Mouse (Mus musculus) megakaryocyte, embryonic 14.5 days (primary cell): Measurements from ENCODE around the gene Acer3. TPM values are rescaled to one million over a fixed set of nuclear protein-coding genes. Genes with fewer than 3 reads are reported as not detected.
"Not testable (repeated sequence)": the region's sequence is repeated elsewhere in the genome, so short reads cannot be mapped to it uniquely, and the experiment has no call there.

Experiments used
- H3K27me3 ChIP-seq: replicated peaks from 2 replicates; pipeline ENCODE3; 2012; ENCODE audit warnings: inconsistent platforms
- H3K36me3 ChIP-seq: replicated peaks from 2 replicates; pipeline ENCODE3; 2012; ENCODE audit warnings: low read length, inconsistent platforms, mixed read lengths
- H3K4me1 ChIP-seq: 2 replicates; pipeline ENCODE4 v1.6.1; 2012; ENCODE audit warnings: inconsistent platforms
- H3K4me3 ChIP-seq: replicated peaks from 2 replicates; pipeline ENCODE3; 2012; ENCODE audit warnings: moderate library complexity, mild to moderate bottlenecking, inconsistent platforms
- H3K9me3 ChIP-seq: 2 replicates; pipeline ENCODE4 v1.6.1; 2012; ENCODE audit warnings: inconsistent platforms
- FLI1 ChIP-seq: IDR thresholded peaks from 2 replicates; pipeline ENCODE4 v1.6.1; 2012; ENCODE audit warnings: low read length, inconsistent platforms, mixed read lengths
- GATA1 ChIP-seq: IDR thresholded peaks from 3 replicates; pipeline ENCODE4 v1.6.1; 2012; ENCODE audit warnings: mixed read lengths, low read length, inconsistent platforms, borderline replicate concordance
- polyA plus RNA-seq: library from polyadenylated mRNA; stranded (reverse); fragments of >175 nt; gene quantifications from 2 replicates; pipeline ENCODE4 v1.2.3, GENCODE M21; 2012; ENCODE audit warnings: low replicate concordance; ENCODE audit not compliant: insufficient read depth

The Acer3 gene
- polyA plus RNA-seq, 1 experiment: 1.2 TPM

- H3K9me3 ChIP-seq: no peaks in the 10 kb centered on the region
- H3K4me3 ChIP-seq: peak overlapping the region; percentile 97
- TF ChIP-seq GATA1: no peak
- no peak for TF ChIP-seq FLI1
Measured at GRCm38 (mm10) chr7:98307921-98308606, 12.9 kb downstream of the Acer3 start.

GRCm38 (mm10) chr7:98307411-98307810 is 13.6 kb downstream of the Acer3 start:
- Histone ChIP-seq H3K36me3 (no peaks in the 10 kb centered on the region), H3K4me3 (peak overlapping the region; percentile 12), H3K9me3 (no peaks in the 10 kb centered on the region), H3K27me3 (peaks cover under 1% of the 10 kb centered on the region), H3K4me1 (peaks cover 21% of the 10 kb centered on the region)
- TF ChIP-seq GATA1 (no peak), FLI1 (no peak)

More at GRCm38 (mm10) chr7:98307921-98308606, 12.9 kb downstream of the Acer3 start:
- H3K27me3 ChIP-seq: peaks cover 7% of the 10 kb centered on the region
- no peaks in the 10 kb centered on the region for H3K36me3 ChIP-seq
- H3K4me1 ChIP-seq: peaks cover 26% of the 10 kb centered on the region

- Histone ChIP-seq H3K4me1 (peaks cover 3% of the 10 kb centered on the region; the same call in 1 of the 2 replicates), H3K36me3 (no peaks in the 10 kb centered on the region), H3K4me3 (no peak overlapping the region), H3K9me3 (no peaks in the 10 kb centered on the region), H3K27me3 (no peaks in the 10 kb centered on the region)
- TF ChIP-seq GATA1: no peak
- TF ChIP-seq FLI1: no peak
Measured at GRCm38 (mm10) chr7:98292901-98293300, 28.1 kb downstream of the Acer3 start.

- Histone ChIP-seq H3K4me1 (peaks cover 3% of the 10 kb centered on the region; the same call in 1 of the 2 replicates), H3K36me3 (no peaks in the 10 kb centered on the region), H3K27me3 (no peaks in the 10 kb centered on the region), H3K4me3 (no peak overlapping the region), H3K9me3 (no peaks in the 10 kb centered on the region)
- no peak for TF ChIP-seq GATA1
- TF ChIP-seq FLI1: no peak
Measured at GRCm38 (mm10) chr7:98289585-98289984, 31.4 kb downstream of the Acer3 start.

DNA sequence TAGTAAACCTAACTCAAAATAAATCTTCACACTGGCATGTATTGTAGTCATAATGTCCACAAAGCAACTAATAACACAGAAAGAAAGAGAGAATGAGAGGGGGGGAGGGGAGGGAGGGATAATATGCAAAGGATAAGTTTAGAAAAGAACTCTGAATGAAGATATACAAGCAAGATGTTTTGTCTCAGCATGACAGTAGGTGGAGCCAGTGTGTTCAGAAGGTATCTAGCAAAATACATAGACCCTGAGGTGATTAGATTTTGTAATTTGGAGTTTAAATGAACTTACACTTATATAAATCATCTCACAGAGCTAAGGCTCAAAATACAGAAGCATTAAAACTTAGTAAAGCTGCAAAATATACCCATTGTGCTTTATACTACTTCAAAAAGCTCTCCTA is 44.7 kb downstream of the Acer3 start:
- Histone ChIP-seq H3K27me3 (no peaks in the 10 kb centered on the region), H3K36me3 (peaks cover 6% of the 10 kb centered on the region), H3K9me3 (peaks cover 6% of the 10 kb centered on the region), H3K4me1 (no peaks in the 10 kb centered on the region), H3K4me3 (no peak overlapping the region)
- TF ChIP-seq GATA1 (no peak), FLI1 (no peak)

- Histone ChIP-seq H3K36me3 (peaks cover 21% of the 10 kb centered on the region), H3K9me3 (peaks cover 18% of the 10 kb centered on the region)
- not testable (repeated sequence) for H3K4me1 ChIP-seq, H3K4me3 ChIP-seq, H3K27me3 ChIP-seq
Measured at GRCm38 (mm10) chr7:98268166-98268565, 52.8 kb downstream of the Acer3 start.

DNA sequence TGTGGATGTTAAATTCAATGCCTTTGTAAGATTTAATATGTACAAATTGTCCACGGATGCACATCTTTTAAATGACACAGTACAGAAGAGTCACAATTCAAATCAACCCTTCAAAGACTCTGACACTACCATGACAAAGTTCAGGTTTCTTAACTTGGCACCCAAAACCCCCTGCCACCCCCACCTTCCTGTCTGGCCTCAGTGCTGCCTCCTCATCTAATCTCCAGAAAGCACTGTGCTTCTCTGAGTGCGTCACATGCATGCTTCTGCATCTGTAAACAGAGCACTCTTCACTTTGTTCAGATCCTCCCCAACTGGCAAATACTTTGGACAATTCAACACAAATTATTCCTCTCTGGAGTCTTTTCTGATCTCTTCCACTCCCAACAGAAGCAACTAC is 68.5 kb downstream of the Acer3 start:
- no peaks in the 10 kb centered on the region for H3K27me3 ChIP-seq
- H3K36me3 ChIP-seq: peaks cover 48% of the 10 kb centered on the region
- no peak overlapping the region for H3K4me3 ChIP-seq
- TF ChIP-seq GATA1 (no peak), FLI1 (no peak)
- peaks cover 6% of the 10 kb centered on the region for H3K4me1 ChIP-seq
- no peaks in the 10 kb centered on the region for H3K9me3 ChIP-seq

DNA sequence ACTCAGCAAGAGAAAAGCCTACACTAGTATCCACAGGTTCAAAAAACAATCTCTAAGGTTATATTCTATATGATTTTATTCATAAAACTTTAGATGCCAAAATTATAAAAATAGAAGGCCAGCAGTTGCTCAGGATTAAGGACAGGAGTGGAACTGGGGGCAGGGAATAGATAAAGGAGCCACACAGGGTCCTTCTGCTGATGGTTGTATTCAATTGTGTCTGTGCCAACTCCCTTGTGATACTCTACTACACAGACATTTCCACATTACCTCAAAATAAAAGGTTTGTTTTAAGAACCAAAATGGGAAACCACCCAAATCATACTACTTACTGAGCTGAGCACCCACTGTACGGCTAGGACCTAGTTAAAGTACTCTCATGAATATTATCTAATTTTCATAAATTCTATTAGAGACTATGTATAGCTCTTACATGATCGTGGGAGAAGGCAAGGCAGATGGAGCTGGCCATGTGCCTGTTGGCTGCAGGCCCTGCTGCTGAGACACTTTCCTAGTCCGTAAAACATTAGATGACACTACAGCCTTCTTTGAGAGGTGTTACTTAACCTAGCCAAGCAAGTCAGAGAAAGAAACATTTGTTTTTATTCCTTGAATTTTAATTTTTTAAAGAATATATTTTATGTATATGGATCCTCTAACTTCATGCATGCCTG is 84.2 kb downstream of the Acer3 start:
- Histone ChIP-seq H3K4me3 (no peak overlapping the region), H3K4me1 (no peaks in the 10 kb centered on the region), H3K27me3 (no peaks in the 10 kb centered on the region), H3K36me3 (peaks cover 12% of the 10 kb centered on the region), H3K9me3 (no peaks in the 10 kb centered on the region)
- no peak for TF ChIP-seq FLI1

- Histone ChIP-seq H3K4me3 (no peak overlapping the region), H3K36me3 (peaks cover 23% of the 10 kb centered on the region), H3K4me1 (no peaks in the 10 kb centered on the region), H3K27me3 (no peaks in the 10 kb centered on the region), H3K9me3 (peaks cover 4% of the 10 kb centered on the region; the same call in 1 of the 2 replicates)
- TF ChIP-seq GATA1 (no peak), FLI1 (no peak)
Measured at GRCm38 (mm10) chr7:98223796-98224195, 97.2 kb downstream of the Acer3 start.

DNA sequence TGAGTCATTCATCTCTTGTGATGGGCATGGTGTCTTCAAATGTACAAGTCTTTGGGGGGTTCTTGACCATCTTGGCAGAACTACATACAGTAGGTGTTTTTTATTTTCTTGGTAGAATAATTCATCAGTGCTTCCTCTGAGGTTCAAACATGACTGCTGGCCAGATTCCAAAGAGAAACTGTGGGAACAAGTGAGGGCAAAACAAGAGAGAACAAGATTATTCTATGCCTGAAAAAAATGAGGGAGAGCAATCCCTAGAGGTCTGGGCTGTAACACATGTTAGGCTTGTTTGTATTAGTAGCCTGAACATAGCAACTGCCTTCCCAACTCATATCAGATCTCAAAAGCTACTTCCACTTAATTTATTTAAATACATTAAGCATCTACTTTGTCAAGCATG is 104.3 kb downstream of the Acer3 start:
- TF ChIP-seq GATA1 (no peak), FLI1 (no peak)
- Histone ChIP-seq H3K4me1 (no peaks in the 10 kb centered on the region), H3K4me3 (no peak overlapping the region), H3K27me3 (no peaks in the 10 kb centered on the region), H3K9me3 (peaks cover 4% of the 10 kb centered on the region; the same call in 1 of the 2 replicates), H3K36me3 (peaks cover 27% of the 10 kb centered on the region)

- H3K4me1 ChIP-seq: peaks cover 10% of the 10 kb centered on the region
- no peak overlapping the region for H3K4me3 ChIP-seq
- H3K9me3 ChIP-seq: no peaks in the 10 kb centered on the region
- TF ChIP-seq GATA1: no peak
- no peak for TF ChIP-seq FLI1
- peaks cover 18% of the 10 kb centered on the region for H3K27me3 ChIP-seq
- H3K36me3 ChIP-seq: no peaks in the 10 kb centered on the region
Measured at GRCm38 (mm10) chr7:98202946-98203345, 118.1 kb downstream of the Acer3 start.
